In the genomic region with DNA sequence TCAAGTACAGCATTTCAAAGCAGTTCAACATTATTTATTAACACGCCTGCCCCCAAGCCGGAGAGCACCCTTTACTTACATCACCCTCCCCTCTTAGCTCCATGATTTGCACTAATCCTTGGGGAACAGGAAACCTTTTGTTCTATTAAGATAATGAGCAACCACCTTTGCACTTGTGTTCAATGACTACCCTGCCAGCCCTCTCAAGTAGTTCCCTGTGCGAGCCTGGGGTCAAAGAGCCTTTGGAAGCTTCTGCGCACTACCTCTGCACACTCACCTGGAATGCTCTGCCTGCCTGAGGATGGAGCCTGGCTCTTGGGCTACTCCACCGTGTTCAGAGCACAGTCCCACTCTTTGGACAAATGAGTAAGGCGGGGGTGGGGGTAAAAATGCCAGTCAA, we compare ENCODE assay signal across 14 mouse cellular contexts.
"Had no signal": no experiment of that assay in that cellular context is flagged by ENCODE, and none has a peak within 500 bp of the region (broad histone marks: within the 10 kb centered on the region; RNA-seq: fewer than 3 reads in every experiment).

No protein-coding gene starts in this region.

- H3K9ac ChIP-seq: hindbrain, embryonic 15.5 days; limb, embryonic 13.5 days; liver, embryonic 15.5 days; neural tube, embryonic 15.5 days had no signal

- DNase-seq: left cerebral cortex, postnatal 4 days; lung, postnatal 14 days; midbrain, embryonic 14.5 days; right cerebral cortex, adult 18-20 months; right cerebral cortex, postnatal 25 days; thymus, adult 18-20 months; thymus, postnatal 14 days had no signal

- H3K27me3 ChIP-seq: hindbrain, embryonic 15.5 days had no signal

- H3K4me3 ChIP-seq: hindbrain, embryonic 15.5 days; limb, embryonic 13.5 days; liver, embryonic 15.5 days; midbrain, embryonic 10.5 days; myocyte; neural tube, embryonic 15.5 days had no signal

- H3K9me3 ChIP-seq: hindbrain, embryonic 15.5 days; liver, embryonic 15.5 days; midbrain, embryonic 10.5 days; neural tube, embryonic 15.5 days had no signal

- H3K4me2 ChIP-seq: hindbrain, embryonic 15.5 days; limb, embryonic 13.5 days; liver, embryonic 15.5 days; neural tube, embryonic 15.5 days had no signal

- H3K27ac ChIP-seq: hindbrain, embryonic 15.5 days; kidney, postnatal 0 days; limb, embryonic 13.5 days; liver, embryonic 15.5 days; midbrain, embryonic 10.5 days; neural tube, embryonic 15.5 days had no signal

- H3K36me3 ChIP-seq: hindbrain, embryonic 15.5 days; limb, embryonic 13.5 days; liver, embryonic 15.5 days; midbrain, embryonic 10.5 days; neural tube, embryonic 15.5 days had no signal
